Mouse (Mus musculus): ENCODE measurements at regions not wholly inside any gene's neighbourhood (a gene's known extent, or its start where the extent isn't known, plus 50 kb on each side); places are given as distances from the start of the nearest gene placed in this dataset.

DNA sequence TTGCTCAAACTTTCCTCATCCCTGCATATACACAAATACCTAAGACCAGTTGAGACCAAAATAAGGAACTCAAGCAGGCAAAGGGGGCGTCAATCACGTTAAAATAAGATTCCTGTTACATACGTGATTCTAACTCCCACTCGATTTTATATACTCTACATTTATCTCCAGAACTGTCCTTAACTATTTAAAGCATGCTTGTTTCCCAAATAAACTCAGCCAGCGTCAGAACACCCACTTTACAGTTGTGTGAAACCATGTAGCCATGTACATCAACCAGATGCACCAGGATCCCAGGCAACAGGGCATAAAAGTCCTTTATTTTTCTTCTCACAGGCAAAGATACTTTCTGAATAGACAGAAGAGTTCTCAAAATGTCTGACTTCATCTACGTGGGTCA is 61.5 kb downstream of the Ccna1 start:
- DNase-seq, result no peak

DNA sequence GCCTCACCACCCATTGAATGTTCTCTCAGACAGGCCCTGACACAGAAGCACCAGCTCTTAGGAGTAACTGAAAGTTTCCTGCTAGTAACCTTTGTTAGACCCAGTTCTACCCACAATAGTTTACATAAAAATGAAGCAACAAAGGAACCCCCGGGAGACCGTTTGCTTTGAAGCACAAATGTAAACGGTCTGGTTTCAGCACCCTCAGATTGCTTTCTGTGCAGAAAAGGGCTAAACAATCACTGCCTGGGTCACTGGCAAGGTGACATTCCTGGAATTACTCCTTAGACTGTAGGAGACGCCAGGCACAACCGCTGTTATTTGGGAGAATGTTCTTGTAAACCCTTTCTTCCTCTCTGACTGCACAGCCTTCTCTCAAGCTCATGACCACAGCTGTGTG is 65.2 kb downstream of the Ccna1 start:
- no peak for DNase-seq

DNA sequence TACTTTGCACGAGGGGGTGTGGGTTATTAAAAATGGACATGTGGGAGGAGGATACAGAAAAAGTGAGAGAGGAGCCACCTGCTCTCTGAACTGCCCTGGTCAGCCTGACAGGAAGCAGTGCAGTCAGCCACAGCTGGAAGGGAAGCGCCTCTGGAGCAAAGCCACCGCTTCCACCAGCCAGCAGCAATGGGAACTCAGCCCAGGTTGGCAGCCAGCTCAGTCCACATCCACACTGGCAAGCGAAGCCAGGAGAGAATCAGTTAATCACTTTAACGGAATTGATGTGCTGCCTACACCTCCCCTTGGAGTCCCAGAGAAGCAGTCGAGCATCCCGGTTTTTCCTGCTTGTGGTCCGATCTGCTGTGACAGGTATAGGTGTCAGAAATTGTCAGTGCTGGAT is 65.9 kb downstream of the Ccna1 start:
- peak; percentile 72 to 73 for DNase-seq

DNA sequence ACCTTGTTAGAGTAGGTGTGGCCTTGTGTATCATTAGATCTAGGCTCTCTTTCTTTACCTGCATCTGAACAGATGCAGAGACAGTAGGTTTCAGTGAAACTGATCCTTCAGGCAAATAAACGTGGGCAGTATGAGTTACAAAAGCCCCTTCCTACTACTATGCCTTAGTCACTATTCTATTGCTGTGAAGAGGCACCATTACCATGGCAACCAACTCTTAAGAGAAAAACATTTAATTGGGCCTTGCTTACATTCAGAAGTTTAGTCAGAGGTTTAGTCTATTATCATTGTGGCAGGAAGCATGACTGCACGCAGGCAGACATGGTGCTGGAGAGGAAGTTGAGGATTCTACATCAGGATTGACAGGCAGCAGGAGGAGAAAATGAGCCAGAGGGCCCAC is 65.8 kb upstream of the Sertm1 start:
- DNase-seq, result no peak

DNA sequence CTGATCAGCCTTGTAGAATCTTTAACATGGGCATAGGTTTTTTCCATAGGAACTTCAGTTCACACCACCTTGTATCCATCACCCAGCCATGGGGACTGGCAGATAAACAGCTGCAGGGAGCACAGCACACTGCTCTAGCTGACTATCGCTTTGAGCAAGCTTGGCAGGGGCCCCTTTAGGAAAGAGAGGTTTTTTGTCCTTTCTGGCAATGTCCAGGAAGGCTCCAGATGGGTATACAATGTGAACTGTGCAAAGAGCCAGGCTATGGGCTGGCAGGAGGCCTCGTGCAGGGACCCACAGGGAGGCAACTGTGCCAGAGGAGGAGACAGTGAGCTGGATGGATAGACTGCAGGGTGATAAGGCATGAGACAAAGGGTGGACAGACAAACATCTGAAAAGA is 64.6 kb upstream of the Sertm1 start:
- no peak for DNase-seq

DNA sequence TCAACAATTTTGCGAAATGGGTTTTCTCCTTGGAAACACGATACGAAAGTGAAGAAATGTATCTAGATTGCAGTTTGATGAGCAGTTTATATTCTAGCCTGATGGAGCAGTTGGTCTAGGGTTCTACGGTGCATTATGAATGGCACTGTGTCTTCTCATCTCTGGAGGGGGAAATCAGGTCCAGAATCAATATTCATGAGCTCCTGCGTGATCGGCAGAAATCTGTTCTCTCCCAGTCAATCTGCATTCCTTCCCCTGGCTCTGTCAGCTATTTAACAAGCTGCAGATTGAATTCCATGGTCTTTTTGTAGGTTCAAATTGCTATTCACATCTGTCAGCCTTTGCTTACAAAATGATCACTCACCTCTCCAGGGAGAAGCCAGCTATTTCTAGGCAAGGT is 49.8 kb upstream of the Sertm1 start:
- no peak for DNase-seq

Data from heart, adult 18-20 months (tissue).